Mouse (Mus musculus) retina, postnatal 7 days (tissue): ENCODE measurements around the gene Fastk.
A peak's percentile ranks its signal among the peaks of the same experiment; 100 is the strongest.

Source experiments
- DNase-seq: peaks from one replicate; pipeline ENCODE4 v3.0.0-alpha.2; 2012; ENCODE audit warnings: low read depth, low spot score

Fastk gene

DNA sequence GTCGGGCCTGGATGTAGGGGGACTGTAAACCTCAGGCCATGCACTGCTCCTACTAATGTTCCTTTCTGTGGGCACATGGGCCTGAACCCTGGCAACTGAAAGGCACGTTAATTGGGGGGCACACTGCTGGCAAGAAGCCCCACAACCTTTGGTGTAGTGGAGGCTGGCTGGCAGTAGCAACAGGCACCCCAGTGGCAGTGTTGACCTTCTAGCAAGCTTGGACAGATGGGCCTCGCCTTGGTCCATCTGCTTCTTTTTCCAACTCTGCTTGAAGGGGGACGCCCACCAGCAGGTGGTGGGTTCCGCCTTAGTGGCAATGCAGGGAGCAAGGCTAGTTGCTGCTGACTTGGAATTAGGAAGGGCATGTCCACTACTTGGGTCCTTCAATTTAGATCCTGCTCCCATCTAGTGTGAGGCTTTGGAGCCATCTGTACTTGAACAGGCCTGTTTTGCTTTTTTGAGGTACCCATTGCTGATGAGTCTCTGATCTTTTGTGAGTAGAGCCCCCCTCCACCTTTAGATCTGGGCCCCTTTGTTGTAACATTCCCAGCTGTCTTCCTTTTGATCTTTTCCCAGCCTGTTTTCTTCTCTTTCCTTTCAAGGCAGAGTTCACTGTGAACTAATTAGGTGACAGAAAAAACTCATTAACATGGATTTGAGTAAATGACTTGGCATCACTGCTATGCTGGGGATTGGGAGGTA, 8.3 kb upstream of the Fastk start:
- no peak for DNase-seq

DNA sequence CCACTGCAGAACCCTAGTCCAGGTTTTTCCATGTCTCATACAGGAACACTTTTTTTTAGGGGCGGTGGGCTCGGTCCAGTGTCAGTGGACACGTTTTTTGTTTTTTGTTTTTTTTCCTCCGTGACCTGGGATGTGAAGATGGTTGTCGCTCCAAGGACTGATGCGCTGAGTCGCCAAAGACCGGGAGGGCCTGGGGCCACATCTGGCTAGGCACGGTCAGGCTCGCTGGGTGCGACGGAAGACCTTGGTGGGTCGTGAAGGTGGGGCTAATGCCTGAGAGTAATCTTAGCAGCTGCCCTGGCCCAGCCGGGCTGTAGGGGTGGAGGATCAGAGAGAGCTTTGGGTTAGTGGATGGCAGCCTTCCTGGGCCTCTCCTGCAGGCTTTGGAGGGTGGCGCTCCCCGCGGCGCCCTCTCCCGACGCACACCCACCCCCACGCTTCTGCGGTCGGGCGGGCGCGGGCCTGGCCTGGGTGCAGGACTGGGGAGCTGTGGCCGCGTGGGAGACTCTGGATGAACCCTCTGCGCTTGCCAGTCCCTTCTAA, 7.7 kb upstream of the Fastk start:
- DNase-seq: no peak

DNA sequence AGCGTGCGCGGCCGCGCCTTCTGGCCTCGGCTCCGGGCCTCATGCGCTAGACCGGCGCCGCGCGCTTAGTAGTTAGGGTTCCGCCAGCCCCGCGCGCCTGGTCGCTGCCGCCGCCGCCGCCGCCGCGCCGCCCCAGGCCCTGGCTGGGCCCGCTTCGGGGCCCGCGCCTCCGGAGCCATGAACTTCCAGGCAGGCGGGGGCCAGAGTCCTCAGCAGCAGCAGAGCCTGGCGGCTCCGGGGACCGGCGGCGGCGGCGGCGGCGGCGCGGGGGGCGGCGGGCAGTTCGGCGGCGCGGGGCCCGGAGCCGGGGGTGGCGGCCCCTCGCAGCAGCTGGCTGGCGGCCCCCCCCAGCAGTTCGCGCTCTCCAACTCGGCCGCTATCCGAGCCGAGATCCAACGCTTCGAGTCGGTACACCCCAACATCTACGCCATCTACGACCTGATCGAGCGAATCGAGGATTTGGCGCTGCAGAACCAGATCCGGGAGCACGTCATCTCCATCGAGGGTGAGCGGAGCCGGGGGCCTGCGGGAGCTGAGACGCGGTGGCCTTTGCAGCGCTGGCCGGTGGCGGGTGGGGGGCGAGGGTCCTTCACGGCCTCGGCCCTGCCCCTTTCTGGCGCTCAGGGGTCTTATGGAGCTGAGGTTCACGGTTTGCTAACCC, 7.1 kb upstream of the Fastk start, which contains the start of gene Agap3:
Agap3 (plus strand) TSS at position 148 of the 661 bp plus-strand sequence.
- no peak for DNase-seq

DNA sequence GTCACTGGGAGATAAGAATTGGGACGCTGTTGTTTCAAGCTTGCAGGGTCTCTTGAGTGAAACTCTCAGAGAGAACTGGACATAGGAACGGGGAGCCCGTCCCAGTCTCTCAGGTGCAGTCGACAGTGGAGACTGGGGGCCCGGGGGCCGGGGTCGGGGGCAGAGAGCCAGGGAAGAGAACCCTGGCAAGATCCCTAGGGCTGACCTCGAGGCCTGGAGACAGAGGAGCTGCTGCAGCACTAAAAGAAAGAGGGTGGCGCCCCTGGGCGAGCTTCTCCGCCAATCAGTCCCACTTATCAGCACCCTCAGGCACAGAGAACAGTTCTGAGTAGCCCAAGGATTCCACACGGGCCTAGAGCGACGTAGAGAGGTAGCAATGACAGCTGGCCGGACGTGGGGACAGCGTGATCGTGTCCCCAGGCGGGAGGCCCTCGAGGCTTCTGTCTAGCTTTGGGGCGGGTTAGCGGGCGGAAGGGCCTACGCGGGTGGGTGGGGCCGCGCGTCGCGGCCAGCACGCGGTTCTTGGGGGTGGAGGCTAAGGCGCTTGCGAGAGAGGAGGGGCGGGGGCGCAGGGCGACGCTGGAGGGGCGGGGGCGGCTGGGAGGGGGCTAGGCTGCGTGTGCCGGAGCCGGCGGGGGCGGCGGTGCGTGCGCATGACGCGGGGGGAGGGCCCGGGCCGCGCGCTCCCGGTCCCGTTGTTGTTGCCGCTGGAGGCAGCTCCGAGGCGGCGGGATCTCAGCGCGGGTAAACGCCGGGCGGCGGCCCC, 6.4 kb upstream of the Fastk start:
- DNase-seq: peak; percentile 69

GRCm38 (mm10) chr5:24447624-24448298, 2.7 kb upstream of the Fastk start, which contains the start of gene Tmub1:
Tmub1 (minus strand) TSS chr5:24447854.
- DNase-seq: no peak

DNA sequence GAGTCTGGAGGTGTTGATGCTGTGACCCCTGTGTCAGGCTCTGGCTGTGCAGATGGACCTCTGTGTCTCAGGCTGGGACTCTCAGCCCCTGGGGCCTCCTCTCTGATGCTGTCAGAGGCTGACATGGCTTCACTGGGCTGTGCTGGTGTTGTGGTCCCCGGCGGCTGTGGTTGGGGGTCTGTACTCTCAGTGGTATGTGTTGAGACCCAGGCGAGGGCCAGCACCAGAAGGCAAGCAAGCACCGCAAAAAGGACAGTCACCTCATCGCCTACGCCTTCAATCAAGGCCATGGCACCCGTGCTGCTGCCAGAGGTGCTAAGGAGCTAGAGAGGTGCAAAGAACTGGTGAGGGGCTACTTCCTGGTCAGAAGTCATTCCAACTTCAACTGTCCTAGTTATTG, 1.5 kb upstream of the Fastk start:
- no peak for DNase-seq

DNA sequence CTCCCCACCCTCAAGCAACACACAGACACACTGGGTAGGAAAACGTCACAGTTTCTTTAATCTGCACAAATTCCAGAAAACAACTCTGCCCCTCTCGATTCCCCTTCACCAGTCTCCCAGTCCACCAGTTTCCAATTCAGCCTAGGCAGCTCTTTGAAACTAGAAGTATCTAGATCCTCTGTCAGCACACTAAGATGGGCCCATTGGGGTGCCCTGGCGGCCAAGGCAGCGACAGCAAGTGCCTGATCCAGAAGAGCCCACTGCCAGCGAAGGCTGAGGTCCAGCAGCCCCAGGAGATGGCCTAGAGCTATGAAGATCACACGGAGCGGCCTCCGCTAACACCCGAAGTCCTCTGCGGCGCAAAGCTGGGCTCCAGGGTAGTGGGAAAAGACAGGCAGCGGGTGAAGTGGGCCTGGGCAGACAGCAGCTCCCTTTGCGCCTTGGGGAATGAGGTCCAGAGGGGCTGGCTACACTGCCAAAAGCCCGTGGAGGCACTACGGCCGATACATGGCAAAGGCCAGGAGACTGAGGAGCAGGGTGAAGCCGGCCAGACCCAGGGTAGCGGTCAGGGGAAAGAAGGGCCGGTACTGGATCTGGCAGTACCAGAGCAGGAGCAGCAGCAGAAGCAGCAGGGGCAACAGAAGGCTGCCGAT, 467 bp upstream of the Fastk start:
- no peak for DNase-seq

DNA sequence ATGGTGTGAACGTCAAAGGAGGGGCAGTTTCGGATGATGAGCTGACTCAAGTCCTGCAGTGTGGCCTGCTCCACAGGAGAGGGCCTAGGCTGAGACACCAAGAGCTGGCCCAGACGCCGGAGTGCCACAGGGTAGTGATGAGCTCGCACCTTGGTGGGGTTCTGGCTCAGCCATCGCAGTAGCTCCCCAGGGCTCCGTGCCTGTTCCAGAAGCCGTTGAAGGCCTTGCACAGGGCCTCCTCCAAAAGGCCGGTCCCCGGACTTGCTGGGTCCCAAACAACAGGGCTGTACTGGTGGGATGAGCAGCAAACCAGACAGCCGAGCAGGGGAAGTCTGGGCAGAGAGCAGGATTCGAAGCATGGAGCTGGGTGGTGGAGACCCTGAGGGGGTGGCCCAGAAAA, 1.2 kb downstream of the Fastk start:
- no peak for DNase-seq

DNA sequence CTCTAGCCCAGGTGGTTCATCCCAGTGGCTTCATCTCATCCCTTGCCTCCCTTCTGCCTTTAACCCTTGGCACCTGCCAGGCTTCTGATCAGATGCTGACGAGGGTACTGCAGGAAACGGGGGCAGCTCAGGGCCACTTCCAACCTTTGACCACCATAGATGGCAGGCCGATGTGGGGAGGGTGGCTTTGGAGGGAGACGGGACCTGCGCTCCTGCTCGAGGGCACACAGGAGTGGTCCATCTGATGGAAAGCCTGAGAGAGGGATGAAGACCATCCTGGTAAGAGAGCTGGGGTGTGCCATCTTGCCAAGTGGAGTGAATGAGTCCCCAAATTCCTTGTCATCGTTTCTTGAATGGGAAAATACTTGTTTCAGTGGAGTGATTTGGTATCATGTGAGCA, 1.9 kb downstream of the Fastk start:
- no peak for DNase-seq

DNA sequence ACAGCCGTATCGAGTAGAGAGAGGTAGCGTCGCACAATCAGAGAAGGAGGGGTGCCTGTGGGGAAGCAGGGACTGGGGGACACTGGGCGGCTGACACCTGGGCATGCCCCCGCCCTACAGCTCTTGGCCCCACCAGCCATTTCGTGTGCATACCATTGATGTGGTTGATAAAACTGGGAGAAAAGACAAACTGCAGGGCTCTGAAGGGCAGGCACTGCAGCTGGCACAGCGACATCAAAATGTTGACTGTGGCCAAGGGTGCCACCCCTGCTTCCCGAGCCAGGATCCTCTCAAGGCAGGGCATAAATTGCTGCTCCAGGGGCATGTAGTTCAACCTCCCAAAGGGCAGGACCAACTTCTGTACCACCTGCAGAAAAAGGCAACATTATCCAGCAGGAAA, 3.1 kb downstream of the Fastk start:
- no peak for DNase-seq

- DNase-seq: no peak
These were observed 3.9 kb downstream of the Fastk start for GRCm38 (mm10) chr5:24441187-24441586.

DNA sequence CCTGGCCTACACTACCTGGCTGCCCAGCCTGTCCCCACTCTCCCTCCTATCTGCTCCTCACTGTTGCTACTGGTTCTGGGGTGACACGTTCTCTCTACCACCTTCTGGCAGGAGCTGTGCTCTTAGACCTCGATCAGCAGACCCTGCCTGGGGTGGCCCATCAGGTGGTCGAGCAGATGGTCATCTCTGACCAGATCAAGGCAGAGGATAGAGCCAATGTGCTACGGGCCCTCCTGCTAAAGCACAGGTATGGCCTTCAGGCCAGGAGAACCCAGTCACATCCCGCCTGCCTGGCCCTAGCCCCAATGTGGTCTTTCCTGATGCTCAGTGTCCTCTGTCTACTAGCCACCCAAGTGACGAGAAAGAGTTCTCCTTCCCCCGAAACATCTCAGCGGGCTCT, 11.1 kb downstream of the Fastk start:
- no peak for DNase-seq

DNA sequence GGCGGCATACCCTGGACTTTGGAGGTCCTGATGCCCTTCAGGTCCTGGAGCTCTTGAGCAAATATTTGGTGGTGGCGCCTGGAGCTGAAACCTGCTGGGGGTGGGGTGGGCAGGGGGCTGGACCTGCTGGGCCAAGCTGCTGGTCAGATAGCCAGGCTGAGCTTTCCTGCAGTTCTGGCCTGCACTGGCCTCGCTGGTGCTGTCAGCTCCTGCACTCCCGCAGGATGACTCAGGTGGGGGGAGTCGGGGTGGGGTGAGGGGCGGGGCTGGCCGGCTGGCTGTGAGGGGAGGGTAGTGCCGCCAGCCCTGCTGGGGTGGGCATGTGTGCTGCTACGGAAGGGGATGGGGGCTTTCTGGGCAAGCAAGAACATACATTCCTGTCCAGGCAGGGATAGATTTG, 16.5 kb downstream of the Fastk start:
- no peak for DNase-seq

GRCm38 (mm10) chr5:24427981-24428402, 17.1 kb downstream of the Fastk start:
- no peak for DNase-seq

DNA sequence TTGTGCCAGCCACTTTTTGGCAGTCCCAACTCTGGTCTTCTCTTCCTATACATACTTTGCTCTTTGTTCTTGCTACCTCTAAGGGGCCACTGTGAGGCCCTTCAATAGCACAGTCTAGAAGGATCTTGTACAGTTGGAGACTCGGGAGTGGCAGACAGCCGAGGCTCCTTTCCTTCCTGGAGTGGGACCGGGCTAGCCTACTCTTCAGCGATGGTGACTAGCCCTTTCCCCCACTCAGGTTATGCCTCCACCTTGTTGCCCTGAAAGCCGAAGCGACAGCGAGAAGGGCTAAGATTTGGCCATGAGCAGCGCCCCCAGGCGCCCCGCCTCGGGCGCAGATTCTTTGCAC, 17.8 kb downstream of the Fastk start:
- DNase-seq: no peak

DNA sequence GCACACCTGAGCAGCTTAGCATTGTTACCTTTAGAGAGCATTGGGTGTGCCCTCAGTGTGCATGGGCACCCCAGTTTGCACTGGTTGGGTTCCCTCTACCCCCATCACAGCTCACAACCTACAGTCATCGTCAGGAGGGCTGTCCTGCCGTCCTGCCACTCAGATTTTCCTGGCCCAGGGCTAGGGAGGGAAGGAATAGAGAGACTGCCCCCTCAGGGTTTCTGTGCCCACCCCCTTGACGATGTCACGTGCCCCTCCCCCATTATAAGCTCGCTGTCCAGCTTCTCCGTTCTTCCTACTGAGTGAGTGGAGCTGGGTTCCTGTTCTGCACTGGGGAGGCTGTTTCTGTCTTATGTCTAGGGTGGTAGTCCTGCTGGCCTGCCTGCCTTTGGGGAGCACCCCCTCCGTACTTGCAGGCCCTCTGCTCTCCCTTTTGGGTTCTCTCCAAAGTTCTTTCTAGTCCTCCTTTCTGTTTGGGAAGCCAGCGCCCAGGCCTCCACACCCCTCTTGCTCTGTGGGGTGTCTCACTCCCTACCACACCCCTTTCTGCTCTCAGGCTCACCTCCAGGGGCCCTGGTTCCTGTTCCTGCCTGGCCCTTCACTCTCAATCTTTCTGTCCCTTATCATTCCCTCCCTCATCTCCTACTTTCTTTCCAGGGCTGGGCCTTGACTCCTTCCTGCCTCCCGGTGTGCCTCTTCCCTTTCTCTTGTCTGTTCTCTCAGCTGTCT, 18.4 kb downstream of the Fastk start:
- DNase-seq: no peak

GRCm38 (mm10) chr5:24426037-24426432, 19.1 kb downstream of the Fastk start:
- DNase-seq: no peak

- no peak for DNase-seq
These were observed 19.6 kb downstream of the Fastk start for GRCm38 (mm10) chr5:24425421-24426036.

- peak; percentile 80 for DNase-seq
These were observed 20.2 kb downstream of the Fastk start for GRCm38 (mm10) chr5:24424861-24425411.
